In the genomic region with DNA sequence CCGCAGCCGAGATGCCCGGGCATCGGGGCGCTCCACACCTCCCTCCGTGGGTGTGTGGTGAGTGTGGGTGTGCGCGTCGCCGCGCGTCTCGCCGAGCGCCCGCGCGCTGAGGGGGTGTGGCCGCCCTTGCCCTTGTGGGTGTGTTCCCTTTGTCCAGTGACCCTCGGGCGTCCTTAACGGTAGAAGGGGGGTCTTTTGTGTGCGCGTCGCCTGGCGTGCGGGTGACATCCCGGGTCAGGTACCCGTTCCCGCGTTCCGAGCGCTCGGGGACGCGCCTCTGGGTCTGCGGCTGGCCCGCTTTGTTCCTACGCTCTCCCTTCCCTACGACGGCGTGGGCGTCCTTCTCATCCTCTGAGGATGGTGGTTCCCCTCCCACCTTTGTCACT, we compare ENCODE assay signal across 8 mouse cellular contexts. TPM values are rescaled to one million over a fixed set of nuclear protein-coding genes. Genes with fewer than 3 reads are reported as not detected.
DNase-seq lines count a peak whose midpoint lies in the region; ATAC-seq and TF ChIP-seq lines count a peak whose summit lies in the region.

No protein-coding gene starts in this region.

- no peaks in the 10 kb centered on the region for H3K36me3 ChIP-seq in forebrain, postnatal 0 days (ENCODE audit: insufficient read depth)
- H3K36me3 ChIP-seq in hindbrain, embryonic 14.5 days (replicated peaks; ENCODE audit: control insufficient read depth, insufficient read depth) = no peaks in the 10 kb centered on the region; the same call in 1 of the 2 replicates
- H3K36me3 ChIP-seq in limb, embryonic 10.5 days = peaks cover 7% of the 10 kb centered on the region; the same call in 1 of the 2 replicates
- H3K36me3 ChIP-seq in midbrain, embryonic 10.5 days = no peaks in the 10 kb centered on the region

- DNase-seq in gastrocnemius, adult 18-20 months (ENCODE audit: low spot score) = peak; percentile 57
- DNase-seq in gastrocnemius, postnatal 25 days = no peak
- DNase-seq in c-Kit-positive CD71-positive TER-119-negative erythroid progenitor cells, embryonic 14.5 days (ENCODE audit: low read depth) = peak; percentile 38
- DNase-seq in forebrain, postnatal 0 days = no peak
- DNase-seq in hindbrain, embryonic 14.5 days (ENCODE audit: low spot score) = no peak
- DNase-seq in limb, embryonic 10.5 days (ENCODE audit: low spot score) = peak; percentile 82
- DNase-seq in midbrain, embryonic 10.5 days (ENCODE audit: low spot score) = peak; percentile 85
- DNase-seq in spleen, postnatal 4 days (ENCODE audit: low spot score in 2 of 2) = peak; percentile 70 to 85

- H3K4me1 ChIP-seq in forebrain, postnatal 0 days (ENCODE audit: insufficient read depth) = peaks cover 20% of the 10 kb centered on the region; the same call in 1 of the 2 replicates
- H3K4me1 ChIP-seq in hindbrain, embryonic 14.5 days (replicated peaks; ENCODE audit: control insufficient read depth, insufficient read depth, low read length) = peaks cover 39% of the 10 kb centered on the region
- H3K4me1 ChIP-seq in limb, embryonic 10.5 days = peaks cover 32% of the 10 kb centered on the region
- peaks cover 52% of the 10 kb centered on the region for H3K4me1 ChIP-seq in midbrain, embryonic 10.5 days

- H3K4me3 ChIP-seq in forebrain, postnatal 0 days (ENCODE audit: low read depth, low read length) = peak overlapping the region; percentile 99
- peak overlapping the region; percentile 97 for H3K4me3 ChIP-seq in hindbrain, embryonic 14.5 days (replicated peaks; ENCODE audit: low read length)
- peak overlapping the region; percentile 73 for H3K4me3 ChIP-seq in limb, embryonic 10.5 days
- peak overlapping the region; percentile 91 for H3K4me3 ChIP-seq in midbrain, embryonic 10.5 days

- H3K4me2 ChIP-seq in forebrain, postnatal 0 days (ENCODE audit: low read depth) = peak overlapping the region; percentile 72
- H3K4me2 ChIP-seq in hindbrain, embryonic 14.5 days (replicated peaks) = peak overlapping the region; percentile 58

- H3K27me3 ChIP-seq in forebrain, postnatal 0 days (ENCODE audit: insufficient read depth, low read length) = no peaks in the 10 kb centered on the region
- no peaks in the 10 kb centered on the region for H3K27me3 ChIP-seq in hindbrain, embryonic 14.5 days (ENCODE audit: control insufficient read depth, insufficient read depth, low read length)
- H3K27me3 ChIP-seq in limb, embryonic 10.5 days (ENCODE audit: low read depth, poor library complexity, severe bottlenecking) = no peaks in the 10 kb centered on the region
- H3K27me3 ChIP-seq in midbrain, embryonic 10.5 days (ENCODE audit: low read depth, poor library complexity, severe bottlenecking) = no peaks in the 10 kb centered on the region

- H3K9ac ChIP-seq in forebrain, postnatal 0 days = peak overlapping the region; percentile 100
- H3K9ac ChIP-seq in hindbrain, embryonic 14.5 days = peak overlapping the region; percentile 100

- ATAC-seq in forebrain, postnatal 0 days = peak; percentile 62
- ATAC-seq in hindbrain, embryonic 14.5 days (ENCODE audit: low FRiP score) = peak; percentile 62; the same call in 1 of the 2 replicates

- no peaks in the 10 kb centered on the region for H3K9me3 ChIP-seq in forebrain, postnatal 0 days (ENCODE audit: low read length)
- H3K9me3 ChIP-seq in hindbrain, embryonic 14.5 days (ENCODE audit: control insufficient read depth, low read length) = no peaks in the 10 kb centered on the region
- no peaks in the 10 kb centered on the region for H3K9me3 ChIP-seq in limb, embryonic 10.5 days (replicated peaks)
- no peaks in the 10 kb centered on the region for H3K9me3 ChIP-seq in midbrain, embryonic 10.5 days (replicated peaks)

- peak overlapping the region; percentile 100 for H3K27ac ChIP-seq in forebrain, postnatal 0 days (ENCODE audit: low read depth, low read length)
- peak overlapping the region; percentile 99 for H3K27ac ChIP-seq in hindbrain, embryonic 14.5 days
- H3K27ac ChIP-seq in limb, embryonic 10.5 days = peak overlapping the region; percentile 97
- H3K27ac ChIP-seq in midbrain, embryonic 10.5 days (replicated peaks) = peak overlapping the region; percentile 99

- no peak for TF ChIP-seq CTCF in forebrain, postnatal 0 days (IDR thresholded peaks at IDR 0.05; ENCODE audit: low read depth)

- WGBS in forebrain, postnatal 0 days = 0% methylated on average over 38 of the region's 43 CpGs
- under 1% methylated on average over 42 of the region's 43 CpGs for WGBS in hindbrain, embryonic 14.5 days
- WGBS in limb, embryonic 10.5 days = under 1% methylated on average over 43 of the region's 43 CpGs
- under 1% methylated on average over 43 of the region's 43 CpGs for WGBS in midbrain, embryonic 10.5 days

RNA-seq across cellular contexts. Expression of gene Ttc3, which starts 0.5 kb away (rescaled TPM):
- 10 to 100 TPM; 59.4 to 61.8 TPM for total RNA-seq in gastrocnemius, adult 18-20 months (2021)
- 10 to 100 TPM; 46.8 to 50.2 TPM for total RNA-seq in gastrocnemius, postnatal 25 days (2021)
- total RNA-seq in forebrain, postnatal 0 days (2014; rRNA removed) = 1,061 and 1,263 TPM in 2 replicates
- 799 and 1,014 TPM in 2 replicates for polyA plus RNA-seq in forebrain, postnatal 0 days (2015; fragmentation: Nextera tagmentation; extraction: Ambion mirVana)
- 1,054 and 1,085 TPM in 2 replicates for polyA plus RNA-seq in hindbrain, embryonic 14.5 days (2014; fragmentation: Nextera tagmentation; extraction: Ambion mirVana)
- 237 and 285 TPM in 2 replicates for polyA plus RNA-seq in limb, embryonic 10.5 days (2016; fragmentation: Nextera tagmentation; extraction: Ambion mirVana)
- polyA plus RNA-seq in midbrain, embryonic 10.5 days (2016; fragmentation: Nextera tagmentation; extraction: Ambion mirVana) = 327 and 391 TPM in 2 replicates

RNA-seq across cellular contexts. Expression of gene Pigp, which starts 0.7 kb away (rescaled TPM):
- total RNA-seq in gastrocnemius, adult 18-20 months (2021) = 100 to 1,000 TPM; 165 to 185 TPM
- 100 to 1,000 TPM; 106 to 116 TPM for total RNA-seq in gastrocnemius, postnatal 25 days (2021)
- total RNA-seq in forebrain, postnatal 0 days (2014; rRNA removed) = 87.1 and 88.3 TPM in 2 replicates
- polyA plus RNA-seq in forebrain, postnatal 0 days (2015; fragmentation: Nextera tagmentation; extraction: Ambion mirVana) = 133 and 151 TPM in 2 replicates
- polyA plus RNA-seq in hindbrain, embryonic 14.5 days (2014; fragmentation: Nextera tagmentation; extraction: Ambion mirVana) = 88.4 and 103 TPM in 2 replicates
- 72.6 and 82.0 TPM in 2 replicates for polyA plus RNA-seq in limb, embryonic 10.5 days (2016; fragmentation: Nextera tagmentation; extraction: Ambion mirVana)
- 104 and 105 TPM in 2 replicates for polyA plus RNA-seq in midbrain, embryonic 10.5 days (2016; fragmentation: Nextera tagmentation; extraction: Ambion mirVana)

RNA-seq across cellular contexts. Expression of gene Ripply3, which starts 42.7 kb away (rescaled TPM):
- total RNA-seq in gastrocnemius, adult 18-20 months (2021) = 1 to 10 TPM in 1 of 2 experiments, under 1 TPM in 1; 0.43 to 1.4 TPM
- total RNA-seq in gastrocnemius, postnatal 25 days (2021) = 1 to 10 TPM in 1 of 2 experiments, under 1 TPM in 1; 0.91 to 1.2 TPM
- total RNA-seq in forebrain, postnatal 0 days (2014; rRNA removed) = 0.14 and 0.69 TPM in 2 replicates
- 0.54 and 0.74 TPM in 2 replicates for polyA plus RNA-seq in forebrain, postnatal 0 days (2015; fragmentation: Nextera tagmentation; extraction: Ambion mirVana)
- polyA plus RNA-seq in hindbrain, embryonic 14.5 days (2014; fragmentation: Nextera tagmentation; extraction: Ambion mirVana) = 0.76 and 1.3 TPM in 2 replicates
- polyA plus RNA-seq in limb, embryonic 10.5 days (2016; fragmentation: Nextera tagmentation; extraction: Ambion mirVana) = 4.7 TPM in 2 replicates
- 6.1 and 6.2 TPM in 2 replicates for polyA plus RNA-seq in midbrain, embryonic 10.5 days (2016; fragmentation: Nextera tagmentation; extraction: Ambion mirVana)

RNA-seq across cellular contexts. Expression of gene Hlcs, which starts 57.5 kb away (rescaled TPM):
- total RNA-seq in gastrocnemius, adult 18-20 months (2021) = 10 to 100 TPM in 1 of 2 experiments, 1 to 10 TPM in 1; 9.8 to 10.8 TPM
- 1 to 10 TPM; 6.8 to 8.6 TPM for total RNA-seq in gastrocnemius, postnatal 25 days (2021)
- 5.5 and 6.8 TPM in 2 replicates for total RNA-seq in forebrain, postnatal 0 days (2014; rRNA removed)
- polyA plus RNA-seq in forebrain, postnatal 0 days (2015; fragmentation: Nextera tagmentation; extraction: Ambion mirVana) = 2.7 and 5.8 TPM in 2 replicates
- 6.7 and 7.7 TPM in 2 replicates for polyA plus RNA-seq in hindbrain, embryonic 14.5 days (2014; fragmentation: Nextera tagmentation; extraction: Ambion mirVana)
- polyA plus RNA-seq in limb, embryonic 10.5 days (2016; fragmentation: Nextera tagmentation; extraction: Ambion mirVana) = 10.1 and 11.7 TPM in 2 replicates
- polyA plus RNA-seq in midbrain, embryonic 10.5 days (2016; fragmentation: Nextera tagmentation; extraction: Ambion mirVana) = 12.6 and 13.1 TPM in 2 replicates

Comparison
In these comparisons a context has a peak if more than half of its experiments do, and no peak if none do; other contexts are left out.
1. DNase-seq: peak in gastrocnemius, adult 18-20 months (single experiment), c-Kit-positive CD71-positive TER-119-negative erythroid progenitor cells, embryonic 14.5 days (single experiment), limb, embryonic 10.5 days (single experiment), midbrain, embryonic 10.5 days (single experiment) and spleen, postnatal 4 days (2 of 2); none in gastrocnemius, postnatal 25 days (single experiment), forebrain, postnatal 0 days (single experiment) and hindbrain, embryonic 14.5 days (single experiment).
2. Peak in every context shown above with its lines, with median percentiles within 50 percentile points of each other: H3K27ac ChIP-seq and H3K4me3 ChIP-seq.